17 mouse cellular contexts compared by ENCODE assay signal in genomic region chr5:143489749-143490342, GRCm38 (mm10). TPM values are rescaled to one million over a fixed set of nuclear protein-coding genes. Genes with fewer than 3 reads are reported as not detected.
DNase-seq lines count a peak whose midpoint lies in the region; ATAC-seq and TF ChIP-seq lines count a peak whose summit lies in the region.
"Had no signal": no experiment of that assay in that cellular context is flagged by ENCODE, and none has a peak within 500 bp of the region (broad histone marks: within the 10 kb centered on the region; RNA-seq: fewer than 3 reads in every experiment).

No protein-coding gene starts in this region.

- H3K4me3 ChIP-seq in spleen, adult 2 months (ENCODE audit: extremely low read depth, insufficient read depth, insufficient read length): no peak overlapping the region
- peak overlapping the region; percentile 67 for H3K4me3 ChIP-seq in megakaryocyte, embryonic 14.5 days (replicated peaks)
- H3K4me3 ChIP-seq in forebrain, embryonic 15.5 days: no peak overlapping the region
- no peak overlapping the region for H3K4me3 ChIP-seq in cerebellum, adult 2 months (replicated peaks; ENCODE audit: insufficient read depth, low read depth, low read length)
- H3K4me3 ChIP-seq: embryonic facial prominence, embryonic 10.5 days; heart, adult 2 months; hindbrain, embryonic 10.5 days had no signal

- no peaks in the 10 kb centered on the region for H3K27me3 ChIP-seq in spleen, adult 2 months (ENCODE audit: control insufficient read depth, insufficient read depth, low read length)
- no peaks in the 10 kb centered on the region for H3K27me3 ChIP-seq in megakaryocyte, embryonic 14.5 days (replicated peaks)
- no peaks in the 10 kb centered on the region for H3K27me3 ChIP-seq in forebrain, embryonic 15.5 days
- H3K27me3 ChIP-seq in cerebellum, adult 2 months (ENCODE audit: control insufficient read depth, insufficient read depth, low read length): no peaks in the 10 kb centered on the region

- H3K4me1 ChIP-seq in spleen, adult 2 months (ENCODE audit: control insufficient read depth, insufficient read depth, insufficient read length): no peaks in the 10 kb centered on the region
- H3K4me1 ChIP-seq in megakaryocyte, embryonic 14.5 days: peaks cover 64% of the 10 kb centered on the region
- no peaks in the 10 kb centered on the region for H3K4me1 ChIP-seq in forebrain, embryonic 15.5 days
- no peaks in the 10 kb centered on the region for H3K4me1 ChIP-seq in cerebellum, adult 2 months (ENCODE audit: control insufficient read depth, insufficient read depth, low read length)
- H3K4me1 ChIP-seq: embryonic facial prominence, embryonic 10.5 days; hindbrain, embryonic 10.5 days had no signal

- no peaks in the 10 kb centered on the region for H3K9me3 ChIP-seq in megakaryocyte, embryonic 14.5 days
- no peaks in the 10 kb centered on the region for H3K9me3 ChIP-seq in forebrain, embryonic 15.5 days
- H3K9me3 ChIP-seq: embryonic facial prominence, embryonic 10.5 days; hindbrain, embryonic 10.5 days had no signal

- 0 out of 2 replicates have a peak overlapping the region, but pooled peaks have one; percentile 8 for H3K27ac ChIP-seq in spleen, adult 2 months (ENCODE audit: insufficient read depth, low read length)
- no peak overlapping the region for H3K27ac ChIP-seq in forebrain, embryonic 15.5 days (replicated peaks)
- no peak overlapping the region for H3K27ac ChIP-seq in cerebellum, adult 2 months (ENCODE audit: insufficient read depth, low read length)
- H3K27ac ChIP-seq: embryonic facial prominence, embryonic 10.5 days; heart, adult 2 months; hindbrain, embryonic 10.5 days; hindbrain, postnatal 0 days; kidney, postnatal 0 days had no signal

- no peak for TF ChIP-seq POLR2A in spleen, adult 2 months (IDR thresholded peaks at IDR 0.05; ENCODE audit: low read depth, low read length)
- TF ChIP-seq POLR2A in cerebellum, adult 2 months (IDR thresholded peaks at IDR 0.05; ENCODE audit: borderline replicate concordance, insufficient read depth, low read length): no peak

- TF ChIP-seq CTCF in spleen, adult 2 months (IDR thresholded peaks at IDR 0.05; ENCODE audit: extremely low read depth, insufficient read depth, insufficient read length, insufficient replicate concordance): no peak
- TF ChIP-seq CTCF in cerebellum, adult 2 months (IDR thresholded peaks at IDR 0.05; ENCODE audit: borderline replicate concordance, insufficient read depth, low read depth, low read length): no peak

- 76% methylated on average over 14 of the region's 14 CpGs for WGBS in spleen, adult 2 months
- WGBS in forebrain, embryonic 15.5 days: 93% methylated on average over 14 of the region's 14 CpGs
- 87% methylated on average over 14 of the region's 14 CpGs for WGBS in cerebellum, adult 2 months

- ATAC-seq in forebrain, embryonic 15.5 days (replicated peaks): no peak
- ATAC-seq: hindbrain, postnatal 0 days; intestine, postnatal 0 days; midbrain, embryonic 16.5 days had no signal

- H3K36me3 ChIP-seq in spleen, adult 2 months (ENCODE audit: control insufficient read depth, insufficient read depth, low read length): peaks cover 12% of the 10 kb centered on the region
- peaks cover 91% of the 10 kb centered on the region for H3K36me3 ChIP-seq in megakaryocyte, embryonic 14.5 days (replicated peaks; ENCODE audit: low read length)
- H3K36me3 ChIP-seq in forebrain, embryonic 15.5 days: peaks cover 48% of the 10 kb centered on the region

- no peak overlapping the region for H3K9ac ChIP-seq in forebrain, embryonic 15.5 days (replicated peaks)

- no peak overlapping the region for H3K4me2 ChIP-seq in forebrain, embryonic 15.5 days (replicated peaks)

- DNase-seq in layer of hippocampus, adult 9-11 months: peak; percentile 77
- DNase-seq in layer of hippocampus, postnatal 25 days (ENCODE audit: extremely low spot score in 1 of 2, low spot score in 1 of 2): no peak
- DNase-seq in spleen, adult 2 months (ENCODE audit: low read depth in 1 of 2, low spot score in 2 of 2): no peak
- DNase-seq in spleen, adult 18-20 months: no peak
- no peak for DNase-seq in cerebellum, adult 2 months
- DNase-seq: adrenal gland, postnatal 25 days; cerebellum, adult 8-10 months; thymus, adult 2 months had no signal

RNA-seq across cellular contexts. Expression of gene Daglb, which starts 25.5 kb away (rescaled TPM):
- 10 to 100 TPM; 25.0 to 26.7 TPM for total RNA-seq in layer of hippocampus, postnatal 25 days (2021)
- polyA plus RNA-seq in spleen, adult 2 months (2012; rRNA removed): 14.9 and 17.6 TPM in 2 replicates
- 5.3 and 8.6 TPM in 2 replicates for polyA plus RNA-seq in megakaryocyte, embryonic 14.5 days (2012; ENCODE audit: insufficient read depth, low replicate concordance)
- polyA plus RNA-seq in forebrain, embryonic 15.5 days (2015; fragmentation: Nextera tagmentation; extraction: Ambion mirVana): 16.2 and 16.5 TPM in 2 replicates
- 27.8 and 30.4 TPM in 2 replicates for polyA plus RNA-seq in cerebellum, adult 2 months (2012; rRNA removed)

RNA-seq across cellular contexts. Expression of gene Rac1, which starts 38.0 kb away (rescaled TPM):
- total RNA-seq in layer of hippocampus, postnatal 25 days (2021): 100 to 1,000 TPM; 409 to 455 TPM
- polyA plus RNA-seq in spleen, adult 2 months (2012; rRNA removed): 141 and 229 TPM in 2 replicates
- polyA plus RNA-seq in megakaryocyte, embryonic 14.5 days (2012; ENCODE audit: insufficient read depth, low replicate concordance): 176 and 178 TPM in 2 replicates
- 396 and 402 TPM in 2 replicates for polyA plus RNA-seq in forebrain, embryonic 15.5 days (2015; fragmentation: Nextera tagmentation; extraction: Ambion mirVana)
- polyA plus RNA-seq in cerebellum, adult 2 months (2012; rRNA removed): 557 and 572 TPM in 2 replicates
